Mouse (Mus musculus): ENCODE data around the gene Tollip.
A peak's percentile ranks its signal among the peaks of the same experiment; 100 is the strongest.
"Not testable (repeated sequence)": the region's sequence is repeated elsewhere in the genome, so short reads cannot be mapped to it uniquely, and the experiment has no call there.

Tollip gene

GRCm38 (mm10) chr7:141928642-141929041, 10.3 kb upstream of the Tollip start:
- DNase-seq = no peak

- DNase-seq = peak; percentile 53 to 57
Observed at GRCm38 (mm10) chr7:141924917-141925316, 6.6 kb upstream of the Tollip start.

GRCm38 (mm10) chr7:141924121-141924520, 5.8 kb upstream of the Tollip start:
- not testable (repeated sequence) for DNase-seq

GRCm38 (mm10) chr7:141911305-141911704, 7.0 kb downstream of the Tollip start:
- peak in 1 of 2 experiments; percentile 26 for DNase-seq

- DNase-seq = no peak
Observed at GRCm38 (mm10) chr7:141908591-141908990, 9.7 kb downstream of the Tollip start.

GRCm38 (mm10) chr7:141902791-141903190, 15.5 kb downstream of the Tollip start:
- no peak for DNase-seq

GRCm38 (mm10) chr7:141902269-141902729, 16.0 kb downstream of the Tollip start:
- peak; percentile 99 to 100 for DNase-seq

- peak in 1 of 2 experiments; percentile 11 for DNase-seq
Observed at GRCm38 (mm10) chr7:141901825-141902224, 16.5 kb downstream of the Tollip start.

- no peak for DNase-seq
Observed at GRCm38 (mm10) chr7:141892151-141892550, 26.2 kb downstream of the Tollip start.

GRCm38 (mm10) chr7:141878813-141879212, 39.5 kb downstream of the Tollip start:
- no peak for DNase-seq

GRCm38 (mm10) chr7:141874891-141875290, 43.4 kb downstream of the Tollip start:
- no peak for DNase-seq

- DNase-seq = no peak
Observed at GRCm38 (mm10) chr7:141870553-141870952, 47.8 kb downstream of the Tollip start.

- no peak for DNase-seq
Observed at GRCm38 (mm10) chr7:141869644-141870043, 48.7 kb downstream of the Tollip start.

- DNase-seq = no peak
Observed at GRCm38 (mm10) chr7:141861046-141861445, 57.3 kb downstream of the Tollip start.

- no peak for DNase-seq
Observed at GRCm38 (mm10) chr7:141840354-141840753, 78.0 kb downstream of the Tollip start.

- DNase-seq = peak; percentile 57 to 71
Observed at GRCm38 (mm10) chr7:141838779-141839178, 79.5 kb downstream of the Tollip start, which contains the start of gene Muc5b. TSS of gene Muc5b (plus strand) at chr7:141839070.

GRCm38 (mm10) chr7:141836423-141836822, 81.9 kb downstream of the Tollip start:
- no peak for DNase-seq

GRCm38 (mm10) chr7:141835941-141836340, 82.4 kb downstream of the Tollip start:
- DNase-seq = peak; percentile 24 to 56

Data from lung, adult 18-20 months (tissue).